Mouse (Mus musculus): ENCODE results near the gene Trpc2. TPM values are rescaled to one million over a fixed set of nuclear protein-coding genes. Genes with fewer than 3 reads are reported as not detected.
"Not testable (repeated sequence)": the region's sequence is repeated elsewhere in the genome, so short reads cannot be mapped to it uniquely, and the experiment has no call there.

Trpc2 gene
- polyA plus RNA-seq (2015; fragmentation: Nextera tagmentation; extraction: Ambion mirVana) = 0.12 and 0.17 TPM in 2 replicates

DNA sequence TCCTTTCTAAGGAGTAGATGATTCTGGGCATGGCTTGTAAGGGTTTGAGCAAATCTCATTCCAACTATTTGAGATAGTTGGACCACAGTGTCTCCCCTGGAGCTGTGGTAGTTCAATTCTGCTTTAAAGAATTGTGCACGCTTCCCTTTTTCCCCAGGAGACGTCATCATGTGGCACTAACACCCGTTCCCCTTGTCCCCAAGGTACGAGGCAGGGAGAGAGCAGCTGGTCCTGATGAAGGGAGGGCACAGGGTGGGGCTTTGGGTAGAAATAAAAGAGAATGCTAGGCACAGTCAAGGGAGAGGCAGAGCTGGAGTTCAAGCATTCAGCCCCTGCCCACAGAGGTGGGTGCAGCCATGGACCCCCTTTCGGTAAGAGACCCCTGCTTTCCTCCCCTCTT is at the start of gene Trpc2:
Gene Trpc2, plus strand, starts transcription at position 301 of the 400 bp plus-strand sequence.
- Histone ChIP-seq H3K36me3 (ENCODE audit: control insufficient read depth, insufficient read depth) (peaks cover 31% of the 10 kb centered on the region), H3K9me3 (replicated peaks; ENCODE audit: control insufficient read depth, low read length) (no peaks in the 10 kb centered on the region), H3K4me1 (ENCODE audit: control insufficient read depth, insufficient read depth, low read length) (no peaks in the 10 kb centered on the region), H3K27me3 (ENCODE audit: control insufficient read depth, insufficient read depth, low read length) (no peaks in the 10 kb centered on the region), H3K4me3 (ENCODE audit: low read length) (no peak within 1 kb of the TSS), H3K9ac (ENCODE audit: low read length) (no peak within 1 kb of the TSS), H3K4me2 (ENCODE audit: low read depth, low read length) (no peak within 1 kb of the TSS), H3K27ac (ENCODE audit: low read length) (no peak within 1 kb of the TSS)
- no peak for ATAC-seq (replicated peaks; ENCODE audit: extremely low read depth, insufficient read depth, low FRiP score)
- WGBS = 84% methylated on average over 5 of the region's 5 CpGs

DNA sequence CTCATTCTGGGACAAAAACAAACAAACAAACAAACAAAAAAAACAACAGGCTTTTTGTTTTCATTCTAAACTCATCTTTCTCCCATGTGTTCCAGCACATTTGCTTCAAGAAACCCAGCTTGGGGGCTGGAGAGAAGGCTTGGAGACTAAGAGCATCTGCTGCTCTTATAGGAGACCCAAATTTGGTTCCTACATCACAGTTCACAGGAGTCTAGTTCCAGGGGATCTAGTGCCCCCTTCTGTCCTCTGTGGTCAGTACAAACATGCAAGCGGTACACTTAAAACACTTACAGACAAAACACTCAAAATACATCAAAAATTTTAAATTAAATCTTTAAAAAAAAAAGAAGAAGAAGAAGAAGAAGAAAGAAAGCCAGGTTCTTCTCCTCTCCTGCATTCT is 48.0 kb upstream of the Trpc2 start:
- H3K4me1 ChIP-seq (ENCODE audit: control insufficient read depth, insufficient read depth, low read length) = no peaks in the 10 kb centered on the region
- H3K9me3 ChIP-seq (replicated peaks; ENCODE audit: control insufficient read depth, low read length) = no peaks in the 10 kb centered on the region
- no peak overlapping the region for H3K9ac ChIP-seq (ENCODE audit: low read length)
- H3K36me3 ChIP-seq (ENCODE audit: control insufficient read depth, insufficient read depth) = peaks cover 35% of the 10 kb centered on the region
- H3K4me2 ChIP-seq (ENCODE audit: low read depth, low read length) = no peak overlapping the region
- H3K27ac ChIP-seq (ENCODE audit: low read length) = no peak overlapping the region
- H3K4me3 ChIP-seq (ENCODE audit: low read length) = no peak overlapping the region
- no peaks in the 10 kb centered on the region for H3K27me3 ChIP-seq (ENCODE audit: control insufficient read depth, insufficient read depth, low read length)
- ATAC-seq (replicated peaks; ENCODE audit: extremely low read depth, insufficient read depth, low FRiP score) = no peak
- WGBS = 97% methylated on average over 1 of the region's 1 CpGs

DNA sequence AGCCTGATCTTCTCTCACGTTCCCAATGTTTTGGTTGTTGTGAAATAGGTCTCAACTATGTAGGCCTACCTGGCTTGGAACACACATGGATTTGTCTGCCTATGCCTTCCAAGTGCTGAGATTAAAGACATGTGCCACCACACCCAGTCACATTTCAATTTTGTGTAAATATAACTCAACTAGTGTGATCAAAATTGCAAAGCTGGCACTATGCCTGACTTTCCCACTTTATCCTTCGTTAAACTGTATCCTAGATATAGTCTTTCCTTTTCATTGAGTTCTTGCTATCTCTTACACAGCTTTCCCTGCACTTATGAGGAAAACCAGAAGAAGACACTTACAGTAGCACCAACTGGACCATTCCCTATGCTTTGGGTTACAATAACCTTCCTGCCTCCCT is 47.4 kb upstream of the Trpc2 start:
- Histone ChIP-seq H3K9ac (ENCODE audit: low read length) (no peak overlapping the region), H3K9me3 (replicated peaks; ENCODE audit: control insufficient read depth, low read length) (no peaks in the 10 kb centered on the region), H3K27ac (ENCODE audit: low read length) (no peak overlapping the region), H3K4me2 (ENCODE audit: low read depth, low read length) (no peak overlapping the region), H3K4me3 (ENCODE audit: low read length) (no peak overlapping the region), H3K4me1 (ENCODE audit: control insufficient read depth, insufficient read depth, low read length) (no peaks in the 10 kb centered on the region), H3K36me3 (ENCODE audit: control insufficient read depth, insufficient read depth) (peaks cover 33% of the 10 kb centered on the region), H3K27me3 (ENCODE audit: control insufficient read depth, insufficient read depth, low read length) (no peaks in the 10 kb centered on the region)
- no peak for ATAC-seq (replicated peaks; ENCODE audit: extremely low read depth, insufficient read depth, low FRiP score)
- WGBS = 75% methylated on average over 2 of the region's 2 CpGs

DNA sequence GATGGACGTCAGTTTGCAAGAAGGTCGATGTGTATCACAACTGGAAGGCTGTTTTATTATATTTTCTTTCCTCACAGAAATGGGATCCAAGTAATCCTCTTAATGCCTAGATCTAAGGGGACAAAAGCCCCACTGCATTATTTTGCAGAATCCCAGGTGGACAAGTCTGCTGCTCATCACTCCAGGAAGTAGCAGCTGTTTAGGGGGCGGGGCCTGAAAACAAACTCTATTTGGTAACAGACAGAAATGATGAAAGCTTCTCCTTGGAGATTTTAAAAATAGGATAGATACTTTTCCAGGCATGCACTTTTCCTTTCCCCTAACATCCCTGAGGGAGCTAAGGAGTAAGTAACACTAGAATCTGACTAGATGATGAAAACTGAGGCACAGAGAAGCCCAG is 45.6 kb upstream of the Trpc2 start:
- no peaks in the 10 kb centered on the region for H3K4me1 ChIP-seq (ENCODE audit: control insufficient read depth, insufficient read depth, low read length)
- WGBS = 91% methylated on average over 3 of the region's 3 CpGs
- no peak overlapping the region for H3K4me2 ChIP-seq (ENCODE audit: low read depth, low read length)
- H3K9me3 ChIP-seq (replicated peaks; ENCODE audit: control insufficient read depth, low read length) = no peaks in the 10 kb centered on the region
- H3K27me3 ChIP-seq (ENCODE audit: control insufficient read depth, insufficient read depth, low read length) = no peaks in the 10 kb centered on the region
- ATAC-seq (replicated peaks; ENCODE audit: extremely low read depth, insufficient read depth, low FRiP score) = no peak
- peaks cover 39% of the 10 kb centered on the region for H3K36me3 ChIP-seq (ENCODE audit: control insufficient read depth, insufficient read depth)
- H3K9ac ChIP-seq (ENCODE audit: low read length) = no peak overlapping the region
- no peak overlapping the region for H3K27ac ChIP-seq (ENCODE audit: low read length)
- no peak overlapping the region for H3K4me3 ChIP-seq (ENCODE audit: low read length)

DNA sequence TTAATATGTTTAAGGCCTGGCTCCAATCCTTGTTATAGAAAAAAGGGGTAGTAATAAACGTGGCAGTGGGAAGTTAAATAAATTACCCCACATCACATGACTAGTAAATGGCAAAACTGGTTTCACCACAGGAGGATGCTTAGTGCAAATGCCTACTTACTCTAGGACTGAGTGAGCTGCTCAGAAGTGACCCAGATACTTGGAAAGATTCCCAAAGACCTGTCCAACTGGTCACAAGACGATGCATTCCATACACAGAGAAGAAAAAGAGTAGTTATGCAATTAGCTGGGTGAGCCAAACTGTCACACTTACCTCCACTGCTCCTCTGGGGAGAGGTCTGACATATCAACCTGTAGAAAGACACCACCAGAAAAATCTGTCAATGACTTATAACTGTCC is 40.6 kb upstream of the Trpc2 start:
- H3K27me3 ChIP-seq (ENCODE audit: control insufficient read depth, insufficient read depth, low read length) = no peaks in the 10 kb centered on the region
- no peak overlapping the region for H3K9ac ChIP-seq (ENCODE audit: low read length)
- no peak overlapping the region for H3K4me2 ChIP-seq (ENCODE audit: low read depth, low read length)
- no peaks in the 10 kb centered on the region for H3K9me3 ChIP-seq (replicated peaks; ENCODE audit: control insufficient read depth, low read length)
- no peaks in the 10 kb centered on the region for H3K4me1 ChIP-seq (ENCODE audit: control insufficient read depth, insufficient read depth, low read length)
- no peak for ATAC-seq (replicated peaks; ENCODE audit: extremely low read depth, insufficient read depth, low FRiP score)
- WGBS = 54% methylated on average over 2 of the region's 2 CpGs
- H3K4me3 ChIP-seq (ENCODE audit: low read length) = no peak overlapping the region
- peaks cover 28% of the 10 kb centered on the region for H3K36me3 ChIP-seq (ENCODE audit: control insufficient read depth, insufficient read depth)
- H3K27ac ChIP-seq (ENCODE audit: low read length) = no peak overlapping the region

DNA sequence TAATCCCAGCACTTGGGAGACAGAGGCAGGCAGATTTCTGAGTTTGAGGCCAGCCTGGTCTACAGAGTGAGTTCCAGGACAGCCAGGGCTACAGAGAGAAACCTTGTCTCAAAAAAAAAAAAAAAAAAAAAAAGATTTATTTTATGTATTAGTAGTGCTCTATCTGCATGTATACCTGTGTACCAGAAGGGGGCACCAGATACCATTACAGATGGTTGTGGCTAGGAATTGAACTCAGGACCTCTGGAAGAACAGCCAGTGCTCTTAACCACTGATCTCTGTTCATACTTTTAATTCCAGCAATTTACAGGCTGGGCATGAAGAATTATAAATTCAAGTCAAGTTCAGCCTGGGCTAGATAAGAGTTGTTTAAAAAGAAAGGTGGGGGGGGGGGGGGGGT is 34.4 kb upstream of the Trpc2 start:
- ATAC-seq (replicated peaks; ENCODE audit: extremely low read depth, insufficient read depth, low FRiP score); H3K4me2 ChIP-seq (ENCODE audit: low read depth, low read length): not testable (repeated sequence)

DNA sequence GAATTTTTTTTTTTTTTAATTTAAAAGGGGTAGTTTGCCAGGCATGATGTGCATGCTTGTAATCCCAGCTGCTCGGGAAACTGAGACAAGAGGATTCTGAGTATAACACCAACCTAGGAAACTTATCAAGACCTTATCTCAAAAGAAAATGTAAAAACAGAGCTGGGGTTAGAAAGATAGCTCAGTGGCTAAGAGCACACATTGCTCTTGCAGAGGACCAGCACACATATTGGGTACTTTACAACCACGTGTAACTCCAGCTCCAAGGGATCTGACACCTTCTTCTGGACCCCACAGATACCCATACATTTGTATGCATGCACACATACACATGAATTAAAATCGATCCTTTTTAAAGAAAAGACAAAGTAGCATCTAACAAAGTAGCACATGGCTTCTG is 21.6 kb upstream of the Trpc2 start:
- no peaks in the 10 kb centered on the region for H3K9me3 ChIP-seq (replicated peaks; ENCODE audit: control insufficient read depth, low read length)
- WGBS = 73% methylated on average over 3 of the region's 3 CpGs
- no peak overlapping the region for H3K27ac ChIP-seq (ENCODE audit: low read length)
- no peaks in the 10 kb centered on the region for H3K27me3 ChIP-seq (ENCODE audit: control insufficient read depth, insufficient read depth, low read length)
- H3K4me2 ChIP-seq (ENCODE audit: low read depth, low read length) = no peak overlapping the region
- no peak overlapping the region for H3K4me3 ChIP-seq (ENCODE audit: low read length)
- no peak overlapping the region for H3K9ac ChIP-seq (ENCODE audit: low read length)
- H3K36me3 ChIP-seq (ENCODE audit: control insufficient read depth, insufficient read depth) = peaks cover 2% of the 10 kb centered on the region; the same call in 1 of the 2 replicates
- H3K4me1 ChIP-seq (ENCODE audit: control insufficient read depth, insufficient read depth, low read length) = peaks cover 10% of the 10 kb centered on the region
- ATAC-seq (replicated peaks; ENCODE audit: extremely low read depth, insufficient read depth, low FRiP score) = no peak

More for the DNA sequence above, 34.4 kb upstream of the Trpc2 start:
- H3K27ac ChIP-seq (ENCODE audit: low read length); H3K27me3 ChIP-seq (ENCODE audit: control insufficient read depth, insufficient read depth, low read length); H3K4me1 ChIP-seq (ENCODE audit: control insufficient read depth, insufficient read depth, low read length); H3K9ac ChIP-seq (ENCODE audit: low read length); H3K4me3 ChIP-seq (ENCODE audit: low read length); H3K9me3 ChIP-seq (replicated peaks; ENCODE audit: control insufficient read depth, low read length); H3K36me3 ChIP-seq (ENCODE audit: control insufficient read depth, insufficient read depth): not testable (repeated sequence)

DNA sequence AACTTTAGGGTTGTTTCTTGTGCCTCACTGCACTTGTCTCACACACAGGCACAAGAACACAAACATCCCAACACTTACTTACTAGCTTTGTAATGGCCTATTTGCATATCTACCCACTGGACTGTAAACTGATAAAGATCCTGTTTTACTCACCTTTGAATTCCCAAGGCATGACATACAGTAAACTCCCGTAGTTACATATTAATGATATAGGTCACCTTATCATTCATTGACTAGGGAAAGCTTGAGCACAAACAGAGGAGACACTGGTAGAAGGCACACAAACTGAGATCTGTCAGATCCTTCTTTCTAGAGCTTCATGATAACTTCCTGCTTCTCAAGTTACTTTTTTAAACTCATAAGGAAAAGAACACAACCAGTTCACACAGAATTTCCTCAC is 20.7 kb upstream of the Trpc2 start:
- no peaks in the 10 kb centered on the region for H3K9me3 ChIP-seq (replicated peaks; ENCODE audit: control insufficient read depth, low read length)
- H3K4me2 ChIP-seq (ENCODE audit: low read depth, low read length) = no peak overlapping the region
- H3K4me1 ChIP-seq (ENCODE audit: control insufficient read depth, insufficient read depth, low read length) = peaks cover 12% of the 10 kb centered on the region

DNA sequence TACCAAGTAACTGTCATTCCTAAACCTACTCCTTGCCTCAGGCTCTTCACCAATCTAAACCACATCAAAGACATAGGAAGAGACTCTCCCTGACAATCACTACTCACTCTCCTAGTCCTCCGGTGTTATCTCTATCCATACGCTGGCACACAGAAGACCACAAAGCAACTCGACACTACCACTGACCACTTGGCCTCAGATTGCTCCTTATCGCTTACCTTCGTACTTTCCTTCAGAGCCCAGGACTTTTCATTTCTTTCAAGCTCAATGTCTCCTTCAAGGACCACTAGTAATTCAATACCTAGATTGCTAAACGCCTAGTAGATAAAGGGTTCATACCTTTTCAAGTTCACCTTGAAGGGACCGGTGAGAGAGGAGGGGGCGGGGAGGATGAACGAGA is 19.0 kb upstream of the Trpc2 start:
- Histone ChIP-seq H3K27ac (ENCODE audit: low read length) (no peak overlapping the region), H3K27me3 (ENCODE audit: control insufficient read depth, insufficient read depth, low read length) (no peaks in the 10 kb centered on the region), H3K4me3 (ENCODE audit: low read length) (peak overlapping the region; percentile 64), H3K4me2 (ENCODE audit: low read depth, low read length) (peak overlapping the region; percentile 75), H3K4me1 (ENCODE audit: control insufficient read depth, insufficient read depth, low read length) (peaks cover 12% of the 10 kb centered on the region), H3K36me3 (ENCODE audit: control insufficient read depth, insufficient read depth) (peaks cover 5% of the 10 kb centered on the region; the same call in 1 of the 2 replicates), H3K9ac (ENCODE audit: low read length) (peak overlapping the region; percentile 72; the same call in 1 of the 2 replicates), H3K9me3 (replicated peaks; ENCODE audit: control insufficient read depth, low read length) (no peaks in the 10 kb centered on the region)
- no peak for ATAC-seq (replicated peaks; ENCODE audit: extremely low read depth, insufficient read depth, low FRiP score)
- WGBS = 47% methylated on average over 9 of the region's 9 CpGs

More for the DNA sequence above, 20.7 kb upstream of the Trpc2 start:
- H3K36me3 ChIP-seq (ENCODE audit: control insufficient read depth, insufficient read depth) = peaks cover 2% of the 10 kb centered on the region; the same call in 1 of the 2 replicates
- no peak overlapping the region for H3K27ac ChIP-seq (ENCODE audit: low read length)
- WGBS = 72% methylated on average over 1 of the region's 1 CpGs
- no peak overlapping the region for H3K9ac ChIP-seq (ENCODE audit: low read length)
- H3K4me3 ChIP-seq (ENCODE audit: low read length) = no peak overlapping the region
- H3K27me3 ChIP-seq (ENCODE audit: control insufficient read depth, insufficient read depth, low read length) = no peaks in the 10 kb centered on the region
- no peak for ATAC-seq (replicated peaks; ENCODE audit: extremely low read depth, insufficient read depth, low FRiP score)

All from heart, embryonic 16.5 days (tissue).